Mouse (Mus musculus) induced T-regulatory cell, adult 2 months (primary cell): ENCODE results near the gene Xpo4.

Experiments used
- DNase-seq: peaks from one replicate; pipeline ENCODE4 v3.0.0-alpha.2; 2012; ENCODE audit warnings: low read depth

The Xpo4 gene

DNA sequence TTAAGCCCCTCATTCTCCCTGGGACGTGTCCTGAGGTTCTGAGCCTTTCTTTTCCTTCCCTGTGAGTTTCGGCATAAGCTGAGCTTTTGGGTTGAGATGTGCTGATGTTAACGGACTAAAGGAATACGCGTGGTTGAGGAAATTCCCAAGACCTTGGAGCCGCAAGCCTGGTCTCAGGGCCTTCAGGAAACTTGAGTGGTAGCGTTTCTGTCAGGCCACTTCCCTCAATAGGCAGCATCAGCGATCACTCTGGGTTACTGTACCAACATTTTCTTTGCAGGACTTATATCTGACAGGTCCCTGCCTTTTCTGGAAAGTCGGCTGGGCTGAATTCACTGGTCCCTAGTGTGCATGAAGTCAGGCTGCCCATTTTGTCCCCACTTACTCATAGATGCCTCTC lies 128.4 kb downstream of the Xpo4 start:
- no peak for DNase-seq

DNA sequence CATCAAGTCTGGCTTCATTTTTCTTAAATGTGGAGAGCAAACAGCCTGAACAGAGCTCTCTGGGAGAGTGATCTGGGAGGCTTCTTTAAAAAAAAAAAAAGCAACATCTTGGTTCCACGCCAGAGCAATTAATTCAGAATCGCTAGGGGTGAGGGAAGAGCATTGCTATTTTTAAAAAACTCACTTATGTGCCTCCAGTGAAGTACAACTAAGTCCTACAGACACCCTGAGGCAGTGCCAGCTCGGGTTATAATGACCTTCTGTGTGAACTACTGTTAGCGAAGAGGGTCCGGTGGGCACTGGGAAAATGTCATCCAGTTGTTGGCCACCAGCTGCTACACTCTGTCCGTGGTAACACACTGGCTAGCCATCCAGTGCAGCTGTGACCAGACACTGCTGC lies 129.6 kb downstream of the Xpo4 start:
- DNase-seq: no peak

DNA sequence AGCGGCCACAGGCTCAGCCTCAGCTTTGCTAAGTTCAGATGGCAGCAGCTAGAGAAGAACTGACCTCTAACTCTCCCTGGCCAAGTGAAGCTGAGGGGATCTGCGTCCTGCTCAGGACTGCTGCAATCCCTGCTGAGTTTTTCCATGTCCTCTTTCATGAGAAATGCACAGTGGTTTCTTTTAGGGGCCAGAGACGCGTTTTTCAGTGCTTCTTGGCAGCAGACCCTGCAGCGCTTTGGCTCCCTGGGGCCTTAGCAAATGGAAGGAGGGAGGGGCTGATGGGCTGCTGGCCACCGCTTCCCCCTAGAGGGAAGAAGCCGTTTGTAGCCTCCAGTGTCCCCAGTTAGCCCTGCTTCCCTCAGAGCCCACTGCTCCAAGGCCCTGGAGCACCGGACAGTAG lies 130.3 kb downstream of the Xpo4 start:
- DNase-seq: no peak

DNA sequence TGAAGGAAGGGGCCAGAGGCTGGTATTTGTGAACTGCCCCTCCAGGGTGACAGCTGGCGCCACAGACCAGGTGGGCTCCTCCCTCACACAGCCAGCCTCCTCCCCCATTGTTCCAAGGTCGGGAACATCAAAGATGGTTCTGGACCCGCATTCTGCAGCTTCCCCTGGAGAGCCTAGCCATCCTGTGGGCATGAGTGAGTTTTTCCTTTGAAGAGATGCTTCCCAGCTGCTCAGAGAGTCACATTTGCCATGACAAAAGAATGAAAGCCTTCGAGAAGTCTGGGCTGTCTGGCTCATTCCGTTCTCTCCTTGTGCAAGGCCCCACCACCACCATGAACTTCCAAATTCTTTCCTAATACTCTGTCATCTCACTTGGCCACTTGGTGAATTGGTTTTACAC lies 130.9 kb downstream of the Xpo4 start:
- DNase-seq: no peak

DNA sequence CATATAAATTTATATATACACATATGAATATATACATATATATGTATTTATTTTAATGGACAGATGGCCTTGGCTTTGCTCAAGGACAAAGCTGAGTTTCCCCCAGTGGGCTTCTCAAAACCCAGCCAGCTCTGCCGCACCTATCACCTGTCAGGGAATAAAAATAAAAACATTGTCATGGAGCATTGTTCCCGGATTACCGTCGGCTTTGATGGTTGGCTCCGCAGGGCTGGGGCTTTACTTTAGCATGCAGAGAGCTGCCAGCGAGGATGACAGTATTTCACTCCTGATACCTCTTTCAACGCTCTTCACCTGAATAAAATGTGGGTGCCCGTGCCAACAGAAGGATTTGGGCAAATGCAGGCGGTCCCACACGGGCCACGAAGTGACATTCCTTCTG lies 131.4 kb downstream of the Xpo4 start:
- no peak for DNase-seq

- DNase-seq: peak; percentile 55
These were observed 132.0 kb downstream of the Xpo4 start for GRCm38 (mm10) chr14:57533214-57533613.

GRCm38 (mm10) chr14:57532577-57532976 lies 132.7 kb downstream of the Xpo4 start:
- DNase-seq: no peak

- no peak for DNase-seq
These were observed 135.3 kb downstream of the Xpo4 start for GRCm38 (mm10) chr14:57529786-57530515.

GRCm38 (mm10) chr14:57529086-57529785 lies 136.0 kb downstream of the Xpo4 start:
- DNase-seq: no peak

DNA sequence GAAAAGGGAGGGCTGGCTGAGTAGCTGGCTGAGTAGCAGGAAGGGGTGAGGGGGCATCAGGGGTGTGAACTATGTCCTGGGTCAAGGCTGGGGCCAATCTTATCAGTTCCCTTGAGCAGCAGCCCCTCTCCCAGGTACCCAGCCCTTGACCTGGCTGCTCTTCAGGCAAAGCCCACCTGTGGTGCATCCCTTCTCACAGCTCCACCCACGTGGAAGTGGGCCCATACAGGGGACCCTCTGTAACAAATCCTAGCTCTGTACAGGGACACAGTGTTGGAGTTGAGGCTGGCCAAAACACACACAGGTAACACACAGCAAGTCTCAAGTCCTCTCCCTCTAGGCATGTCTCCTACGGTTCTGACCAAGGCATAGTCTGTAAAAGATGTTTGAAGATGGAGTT lies 137.6 kb downstream of the Xpo4 start:
- DNase-seq: no peak
